Mouse (Mus musculus): ENCODE data around the gene Dis3l2. TPM values are rescaled to one million over a fixed set of nuclear protein-coding genes. Genes with fewer than 3 reads are reported as not detected.

Dis3l2 gene
- total and polyA plus RNA-seq, 3 experiments: 12.4 to 17.4 (median 16.5) TPM

DNA sequence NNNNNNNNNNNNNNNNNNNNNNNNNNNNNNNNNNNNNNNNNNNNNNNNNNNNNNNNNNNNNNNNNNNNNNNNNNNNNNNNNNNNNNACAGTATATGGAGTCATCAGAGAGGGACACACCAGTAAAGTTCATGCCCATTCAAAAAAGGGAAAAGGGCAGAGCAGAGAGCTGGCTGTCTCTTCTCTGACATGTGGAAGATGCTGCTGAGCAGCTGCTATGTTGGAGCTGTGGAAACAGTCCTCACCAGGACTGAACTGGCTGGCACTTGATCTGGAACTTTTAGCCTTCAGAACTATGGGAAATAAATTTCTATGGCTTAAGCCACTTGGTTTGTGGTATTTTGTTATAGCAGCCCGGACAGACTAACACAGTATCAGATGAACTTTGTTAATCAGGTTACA is 273.4 kb downstream of the Dis3l2 start:
- H3K9me3 ChIP-seq (replicated peaks; ENCODE audit: low read length): no peaks in the 10 kb centered on the region
- no peak for TF ChIP-seq POLR2AphosphoS2 (IDR thresholded peaks at IDR 0.05; ENCODE audit: low read depth, low read length)
- TF ChIP-seq POLR2A (IDR thresholded peaks at IDR 0.05; ENCODE audit: low read depth, low read length): no peak
- no peak for TF ChIP-seq USF2 (conservative IDR thresholded peaks at IDR 0.05; ENCODE audit: low read depth, low read length)
- no peak for TF ChIP-seq TBP (conservative IDR thresholded peaks at IDR 0.05; ENCODE audit: low read depth, low read length)
- TF ChIP-seq TCF12 (IDR thresholded peaks at IDR 0.05; ENCODE audit: low read depth, low read length): no peak
- no peak for TF ChIP-seq NRF1 (IDR thresholded peaks at IDR 0.05; ENCODE audit: low read depth, low read length)
- TF ChIP-seq JUND (conservative IDR thresholded peaks at IDR 0.05; ENCODE audit: low read depth, low read length): no peak
- in situ Hi-C loops (cut with MboI; ENCODE audit: low pct_ligation_motif_present, low pct_unique_long_range_greater_than_20kb, low sequenced_read_pairs): no loop called here
- no peaks in the 10 kb centered on the region for H3K27me3 ChIP-seq (replicated peaks)
- no peak for DNase-seq (ENCODE audit: extremely low read depth)
- H3K36me3 ChIP-seq (replicated peaks in 1 of 2; ENCODE audit: control insufficient read depth in 1 of 2, insufficient read depth in 1 of 2, low read length in 1 of 2): peaks cover 0 to 19% of the 10 kb centered on the region in 2 experiments
- H3K4me2 ChIP-seq (ENCODE audit: insufficient read depth, low read depth, poor library complexity, severe bottlenecking): no peak overlapping the region
- no peaks in the 10 kb centered on the region for H3K79me2 ChIP-seq (replicated peaks; ENCODE audit: control insufficient read depth, extremely low read depth, insufficient read depth, poor library complexity, severe bottlenecking)
- H3K4me3 ChIP-seq (replicated peaks in 1 of 3; ENCODE audit: low read depth in 2 of 3, low read length in 2 of 3, poor library complexity in 1 of 3): no peak overlapping the region
- no peak overlapping the region for H3K9ac ChIP-seq (ENCODE audit: insufficient read depth, low read depth)
- no peak overlapping the region for H3K27ac ChIP-seq (ENCODE audit: insufficient read depth, low read depth)
- no peaks in the 10 kb centered on the region for H3K4me1 ChIP-seq (ENCODE audit: control insufficient read depth in 1 of 2, insufficient read depth in 2 of 2)
- dilution Hi-C loops (cut with MboI; ENCODE audit: extremely low pct_ligation_motif_present, extremely low pct_unique_long_range_greater_than_20kb, low sequenced_read_pairs): no loop called here

DNA sequence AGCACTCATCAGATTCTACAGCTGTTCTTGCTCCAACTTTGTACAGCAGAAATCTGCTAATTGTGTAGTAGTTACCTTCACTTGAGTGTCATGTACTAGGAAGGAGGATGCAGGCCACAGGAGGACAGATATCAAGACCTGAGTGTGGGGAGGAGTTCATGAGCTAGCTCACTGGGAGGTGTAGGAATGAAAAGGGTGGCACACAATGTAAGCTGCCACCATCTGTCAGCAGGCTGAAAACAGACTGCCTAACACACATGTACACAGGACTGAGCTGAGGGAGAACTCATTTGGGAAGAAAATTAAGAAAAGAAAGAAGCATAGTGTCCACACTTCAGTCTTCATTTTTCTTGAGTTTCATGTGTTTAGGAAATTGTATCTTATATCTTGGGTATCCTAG is 282.8 kb downstream of the Dis3l2 start:
- Histone ChIP-seq H3K27ac (ENCODE audit: insufficient read depth, low read depth) (no peak overlapping the region), H3K9me3 (replicated peaks; ENCODE audit: low read length) (no peaks in the 10 kb centered on the region), H3K4me3 (replicated peaks in 1 of 3; ENCODE audit: low read depth in 2 of 3, low read length in 2 of 3, poor library complexity in 1 of 3) (no peak overlapping the region), H3K79me2 (replicated peaks; ENCODE audit: control insufficient read depth, extremely low read depth, insufficient read depth, poor library complexity, severe bottlenecking) (no peaks in the 10 kb centered on the region), H3K27me3 (replicated peaks) (no peaks in the 10 kb centered on the region), H3K9ac (ENCODE audit: insufficient read depth, low read depth) (no peak overlapping the region), H3K4me1 (ENCODE audit: control insufficient read depth in 1 of 2, insufficient read depth in 2 of 2) (peaks cover 0 to 5% of the 10 kb centered on the region in 2 experiments; a peak in 1 of 4 replicates), H3K4me2 (ENCODE audit: insufficient read depth, low read depth, poor library complexity, severe bottlenecking) (no peak overlapping the region), H3K36me3 (replicated peaks in 1 of 2; ENCODE audit: control insufficient read depth in 1 of 2, insufficient read depth in 1 of 2, low read length in 1 of 2) (peaks cover 0 to 9% of the 10 kb centered on the region in 2 experiments)
- dilution Hi-C loops (cut with MboI; ENCODE audit: extremely low pct_ligation_motif_present, extremely low pct_unique_long_range_greater_than_20kb, low sequenced_read_pairs) (no loop called here), in situ Hi-C loops (cut with MboI; ENCODE audit: low pct_ligation_motif_present, low pct_unique_long_range_greater_than_20kb, low sequenced_read_pairs) (no loop called here)
- no peak for TF ChIP-seq USF1 (IDR thresholded peaks at IDR 0.05; ENCODE audit: low read depth, low read length)
- no peak for TF ChIP-seq ZNF384 (IDR thresholded peaks at IDR 0.05; ENCODE audit: low read depth, low read length)
- no peak for TF ChIP-seq SMC3 (IDR thresholded peaks at IDR 0.05; ENCODE audit: low read depth, low read length)
- TF ChIP-seq UBTF (IDR thresholded peaks at IDR 0.05; ENCODE audit: low read depth, low read length): no peak
- no peak for TF ChIP-seq ZMIZ1 (IDR thresholded peaks at IDR 0.05; ENCODE audit: low read depth, low read length)
- TF ChIP-seq GABPA (IDR thresholded peaks at IDR 0.05; ENCODE audit: insufficient replicate concordance, low read depth, low read length): no peak
- no peak for TF ChIP-seq MAZ (IDR thresholded peaks at IDR 0.05; ENCODE audit: low read depth, low read length)
- no peak for TF ChIP-seq NRF1 (IDR thresholded peaks at IDR 0.05; ENCODE audit: low read depth, low read length)
- no peak for TF ChIP-seq TBP (conservative IDR thresholded peaks at IDR 0.05; ENCODE audit: low read depth, low read length)
- no peak for TF ChIP-seq NELFE (IDR thresholded peaks at IDR 0.05; ENCODE audit: low read depth, low read length)
- no peak for TF ChIP-seq PAX5 (IDR thresholded peaks at IDR 0.05; ENCODE audit: low read length)
- TF ChIP-seq KAT2A (IDR thresholded peaks at IDR 0.05; ENCODE audit: insufficient replicate concordance, low read length): no peak
- no peak for TF ChIP-seq USF2 (conservative IDR thresholded peaks at IDR 0.05; ENCODE audit: low read depth, low read length)
- DNase-seq (ENCODE audit: extremely low read depth): no peak

Data from CH12.LX (cell line).